Mouse (Mus musculus) thymus, adult 18-20 months (tissue): ENCODE results near the gene Ccdc185.

Experiments
- DNase-seq, 2 experiments: peaks; one replicate each; pipeline ENCODE4 v3.0.0; 2022; ENCODE audit warnings: mixed read lengths in 2 of 2

Gene Ccdc185

GRCm38 (mm10) chr1:182749080-182749479, at the start of gene Ccdc185:
TSS of gene Ccdc185 (minus strand) at chr1:182749180.
- no peak for DNase-seq

GRCm38 (mm10) chr1:182797048-182797447, 48.1 kb upstream of the Ccdc185 start:
- DNase-seq: no peak

DNA sequence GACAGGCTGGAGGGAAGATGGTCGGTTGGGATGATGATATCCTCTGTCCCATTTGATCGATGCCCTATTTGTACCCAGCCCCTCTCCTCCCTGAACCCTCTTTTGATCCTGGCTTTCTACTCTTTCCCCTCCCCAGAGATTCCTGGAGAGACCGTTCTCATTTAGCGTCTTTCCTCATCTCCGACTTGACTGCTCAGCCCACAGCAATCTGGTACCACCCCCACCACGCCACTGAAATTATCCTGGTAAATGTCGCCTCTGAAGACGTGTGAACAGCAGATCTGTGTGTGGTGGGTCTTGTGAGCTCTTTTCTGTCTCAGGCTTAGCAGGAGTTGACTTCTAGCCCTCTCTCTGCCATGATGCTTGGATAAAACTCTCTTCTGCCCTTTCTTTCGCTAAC, 45.6 kb upstream of the Ccdc185 start:
- no peak for DNase-seq

- DNase-seq: no peak
Measured at GRCm38 (mm10) chr1:182794221-182794620, 45.2 kb upstream of the Ccdc185 start.

DNA sequence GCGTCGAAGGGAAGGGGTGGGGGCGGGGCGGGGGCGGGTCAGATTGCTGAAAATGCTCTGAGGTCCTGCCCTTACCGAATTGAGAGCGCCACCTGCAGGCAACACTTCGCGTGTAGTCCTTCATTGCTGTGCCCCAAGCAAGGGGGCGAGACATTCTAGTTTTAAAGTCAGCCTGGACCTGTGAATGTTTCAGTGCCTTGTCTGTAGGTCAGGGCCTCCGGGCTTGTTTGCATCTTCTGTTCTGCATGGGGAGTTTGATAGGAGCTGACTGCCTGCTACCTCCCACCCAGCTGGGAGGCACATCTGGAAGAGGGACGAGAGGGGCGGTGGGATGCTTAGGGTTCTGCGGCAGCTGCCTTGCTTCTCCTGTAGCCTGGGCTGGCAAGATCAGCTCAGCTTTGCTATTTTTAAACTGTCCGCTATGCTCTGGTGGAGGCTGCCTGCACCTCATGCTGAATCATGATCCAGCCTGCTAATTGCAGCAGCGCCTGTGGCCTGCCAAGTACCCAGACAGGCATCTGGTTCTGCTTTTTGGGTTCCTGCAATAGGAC, 43.6 kb upstream of the Ccdc185 start:
- peak; percentile 13 to 14 for DNase-seq

DNA sequence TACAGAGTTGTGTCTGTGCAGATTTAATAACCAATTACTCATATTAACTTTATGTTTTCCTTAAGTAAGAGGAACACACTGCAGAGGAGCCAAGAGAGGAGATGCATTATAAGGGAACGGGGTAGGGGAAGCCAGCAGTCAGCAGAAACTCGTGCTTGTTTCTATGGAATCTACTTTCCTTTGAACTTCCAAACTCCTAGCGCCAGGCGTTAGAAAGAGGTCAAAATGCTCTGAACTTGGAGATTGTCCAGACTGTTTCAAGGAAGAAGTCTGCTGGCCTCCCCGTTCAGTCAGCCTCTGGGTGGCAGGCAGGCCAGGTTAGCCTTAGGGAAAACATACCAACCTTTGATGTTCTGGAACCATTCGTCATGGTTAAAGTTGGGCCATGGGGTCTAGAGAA, 39.9 kb upstream of the Ccdc185 start:
- no peak for DNase-seq

DNA sequence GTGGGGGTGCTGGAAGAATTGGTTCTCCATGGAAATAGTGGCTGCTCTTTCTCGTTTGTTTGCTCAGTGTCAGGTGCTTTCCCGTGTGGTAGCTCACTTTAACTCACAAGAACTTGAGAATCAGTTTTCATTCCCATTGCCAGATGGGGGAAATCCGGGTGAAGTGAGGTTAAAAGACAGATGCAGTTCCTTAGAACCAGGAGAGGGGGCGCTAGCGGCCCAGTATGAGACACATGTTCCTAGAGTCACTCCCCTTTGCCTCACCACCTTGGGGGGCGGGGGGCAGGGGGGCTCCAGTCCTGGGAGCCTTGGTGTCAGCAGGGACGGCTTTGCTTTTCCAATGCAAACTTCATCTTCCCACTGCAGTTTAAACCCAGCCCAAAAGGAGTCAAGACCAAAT, 38.0 kb upstream of the Ccdc185 start:
- no peak for DNase-seq

DNA sequence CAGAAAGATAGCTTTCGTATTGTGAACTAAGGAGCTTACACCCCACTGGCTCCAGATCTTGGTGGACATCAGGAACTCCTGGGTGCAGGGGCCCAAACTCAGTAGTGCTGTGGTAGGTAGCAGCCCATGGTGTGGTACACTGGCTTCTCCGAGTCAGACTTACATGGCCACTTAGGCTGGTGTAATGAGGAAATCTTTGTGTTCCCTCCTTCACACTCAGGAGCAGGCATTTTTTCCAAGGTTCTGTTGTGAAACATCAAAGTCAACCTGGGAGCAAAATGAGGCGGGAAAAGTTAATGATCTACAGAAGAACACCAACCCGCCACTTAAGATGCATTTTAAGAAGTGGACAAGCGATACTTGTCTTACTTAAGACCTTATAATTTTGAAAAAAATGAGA, 36.5 kb upstream of the Ccdc185 start:
- DNase-seq: no peak

DNA sequence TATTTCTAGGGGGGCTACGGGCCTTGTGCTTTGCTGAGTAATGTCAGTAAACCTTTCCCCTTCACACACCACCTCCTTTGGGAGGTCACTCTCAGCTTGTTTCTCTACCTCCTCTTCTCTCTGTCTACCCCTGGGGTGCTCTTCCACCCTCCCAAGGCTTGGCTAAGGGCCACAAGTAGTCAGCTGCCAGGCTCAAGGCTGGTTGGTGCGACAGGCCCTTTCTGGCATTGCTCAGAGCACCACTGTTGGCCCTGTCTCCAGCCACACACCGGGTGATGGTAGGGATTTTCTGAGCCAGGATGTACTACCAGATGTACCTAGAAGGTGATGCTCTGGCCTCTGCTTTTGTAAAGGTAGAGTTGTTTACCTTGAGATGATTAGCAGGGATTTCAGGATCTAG, 35.8 kb upstream of the Ccdc185 start:
- no peak for DNase-seq

DNA sequence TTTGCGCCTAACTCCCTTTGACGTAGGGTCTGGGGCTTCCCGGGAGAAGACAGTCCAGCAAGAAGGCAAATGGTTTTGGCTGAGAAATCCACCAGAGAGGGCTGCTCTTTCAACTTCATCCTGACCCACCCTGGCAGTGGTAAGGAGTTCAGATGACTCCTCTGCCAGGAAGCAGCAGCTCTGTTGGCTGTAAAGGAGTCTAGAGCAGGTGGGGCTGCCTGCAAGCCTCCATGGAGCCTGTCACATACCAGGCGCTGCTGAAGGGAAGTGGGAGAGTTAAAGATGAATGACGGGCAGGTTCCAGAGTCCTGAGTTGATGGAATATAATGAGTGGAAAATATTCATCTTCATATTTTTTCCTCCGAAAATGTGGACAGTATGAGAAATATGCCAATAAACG, 34.8 kb upstream of the Ccdc185 start:
- DNase-seq: no peak

GRCm38 (mm10) chr1:182779024-182779520, 30.1 kb upstream of the Ccdc185 start:
- no peak for DNase-seq

- DNase-seq: no peak
Measured at GRCm38 (mm10) chr1:182778225-182778624, 29.2 kb upstream of the Ccdc185 start.

GRCm38 (mm10) chr1:182776749-182777410, 27.9 kb upstream of the Ccdc185 start:
- no peak for DNase-seq

DNA sequence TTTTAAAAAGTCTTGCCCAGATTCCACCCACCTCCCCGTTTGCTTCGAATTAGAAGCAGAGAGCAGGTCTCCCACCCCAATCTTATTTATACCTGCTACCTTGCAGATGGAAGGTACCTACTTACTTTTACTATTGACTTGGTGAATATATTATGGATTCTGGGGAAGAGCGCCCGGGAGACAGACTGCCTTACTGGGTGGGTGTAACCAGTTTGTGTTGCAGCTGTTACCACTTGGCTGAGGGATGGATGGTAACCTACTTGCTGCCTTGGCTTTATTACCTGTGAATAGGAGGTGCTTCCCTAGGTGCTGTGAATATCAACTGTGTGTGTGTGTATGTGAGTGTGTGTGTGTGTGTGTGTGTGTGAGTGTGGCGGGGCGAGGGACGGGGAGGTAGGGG, 26.6 kb upstream of the Ccdc185 start:
- no peak for DNase-seq

- DNase-seq: peak; percentile 9 to 13
Measured at GRCm38 (mm10) chr1:182764541-182765281, 15.7 kb upstream of the Ccdc185 start.

DNA sequence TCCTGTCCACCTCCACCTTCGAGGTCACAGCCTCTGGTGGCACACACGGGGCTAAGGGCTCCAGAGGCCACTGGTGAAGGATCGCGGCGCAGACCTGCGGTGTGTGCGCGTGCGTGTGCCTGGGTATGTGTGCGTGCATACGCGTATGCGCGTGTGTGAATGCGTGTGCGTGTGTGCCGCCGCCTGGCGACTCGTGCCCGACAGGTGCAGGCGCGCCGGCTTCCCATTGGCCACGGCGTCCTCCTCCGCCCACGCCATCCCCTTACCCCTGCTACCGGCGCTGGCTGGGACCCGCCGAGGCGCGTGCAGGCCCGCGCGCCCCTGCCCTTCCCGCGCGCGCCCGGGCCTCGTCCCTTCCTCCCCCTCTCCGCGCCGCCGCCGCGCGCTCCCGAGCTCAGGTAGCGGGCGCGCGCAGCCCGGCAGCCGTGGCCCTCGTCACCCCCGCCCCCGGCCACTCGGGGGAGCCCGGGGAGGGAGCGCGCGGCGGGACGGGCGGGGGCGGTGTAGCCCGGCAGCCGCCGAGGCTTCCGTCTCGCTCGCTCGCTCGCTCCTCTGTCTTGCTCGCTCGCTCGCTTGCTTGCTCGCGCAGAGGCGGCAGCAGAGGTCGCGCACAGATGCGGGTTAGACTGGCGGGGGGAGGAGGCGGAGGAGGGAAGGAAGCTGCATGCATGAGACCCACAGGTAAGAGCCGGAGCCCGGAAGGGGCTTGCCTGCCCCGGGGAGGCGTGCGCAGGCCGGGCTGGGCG, 14.9 kb upstream of the Ccdc185 start, which contains the start of gene Susd4:
Gene Susd4, plus strand, starts transcription at position 145 of the 746 bp plus-strand sequence.
- peak; percentile 76 to 86 for DNase-seq

DNA sequence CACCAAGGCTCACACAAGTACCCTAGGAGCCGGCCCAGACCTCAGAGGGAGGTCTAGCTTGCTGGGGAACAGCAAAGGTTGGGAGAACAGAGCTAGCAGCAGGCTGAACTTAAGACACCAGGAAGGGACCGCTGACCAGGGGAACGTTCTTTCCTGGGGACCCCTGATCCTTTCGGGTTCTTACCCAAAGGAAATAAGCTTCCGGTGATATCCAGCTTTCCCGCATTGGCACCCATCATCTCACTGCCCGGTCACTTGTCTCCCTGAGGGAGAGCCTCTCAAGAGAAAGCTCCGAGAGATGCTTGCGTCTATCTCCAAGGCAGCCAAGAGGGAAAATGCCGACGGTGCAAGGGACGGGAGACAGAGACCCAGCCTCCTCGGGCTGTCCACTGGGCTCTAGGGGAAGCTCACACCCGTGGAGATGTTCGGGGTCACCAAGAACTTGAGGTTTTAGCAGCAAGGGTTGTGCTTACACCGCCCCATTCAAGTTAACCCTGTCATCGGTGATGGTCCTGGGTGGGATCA, 14.3 kb upstream of the Ccdc185 start:
- DNase-seq: peak in 1 of 2 experiments; percentile 5

GRCm38 (mm10) chr1:182758783-182759182, 9.8 kb upstream of the Ccdc185 start:
- no peak for DNase-seq

GRCm38 (mm10) chr1:182754865-182755264, 5.9 kb upstream of the Ccdc185 start:
- no peak for DNase-seq

DNA sequence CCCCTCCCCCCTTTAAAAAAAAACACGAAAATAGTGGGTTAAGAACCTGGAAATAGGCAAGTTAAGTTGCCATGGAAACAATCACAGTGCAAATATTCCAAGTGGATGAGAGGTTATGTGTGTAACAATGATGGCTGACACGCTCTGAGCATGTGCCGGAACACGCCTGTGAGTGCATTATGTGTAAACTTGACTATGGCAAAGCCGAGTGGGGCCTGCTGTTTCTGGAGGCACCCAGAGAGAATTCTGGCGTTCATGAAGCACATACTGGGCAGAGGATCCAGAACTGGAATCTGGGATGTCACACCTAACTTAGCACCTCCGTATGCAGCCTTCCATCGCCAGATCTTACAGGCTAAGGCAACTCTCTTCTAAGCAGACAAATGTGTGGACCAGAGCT, 4.7 kb upstream of the Ccdc185 start:
- DNase-seq: no peak

DNA sequence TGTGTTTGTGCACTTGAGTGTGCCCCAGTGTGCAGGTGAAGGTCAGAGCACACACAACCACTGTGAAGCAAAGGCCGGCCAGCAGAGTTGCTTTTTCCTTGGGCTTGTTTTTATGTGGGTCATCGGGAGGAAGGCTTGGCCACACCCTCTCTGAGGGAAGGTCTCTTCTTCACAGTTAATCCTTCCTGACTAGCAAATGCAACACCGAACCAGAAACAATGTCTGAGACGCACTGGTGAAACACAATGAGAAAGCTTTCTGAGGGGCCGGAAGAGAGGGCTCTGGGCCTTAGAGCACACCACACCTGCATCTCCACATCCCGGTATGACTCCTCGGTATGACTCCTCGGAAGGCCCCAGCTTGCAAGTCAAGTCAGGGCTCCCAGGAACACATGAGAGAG, 2.3 kb upstream of the Ccdc185 start:
- DNase-seq: no peak

- DNase-seq: no peak
Measured at GRCm38 (mm10) chr1:182747834-182748233, 1.1 kb downstream of the Ccdc185 start.

DNA sequence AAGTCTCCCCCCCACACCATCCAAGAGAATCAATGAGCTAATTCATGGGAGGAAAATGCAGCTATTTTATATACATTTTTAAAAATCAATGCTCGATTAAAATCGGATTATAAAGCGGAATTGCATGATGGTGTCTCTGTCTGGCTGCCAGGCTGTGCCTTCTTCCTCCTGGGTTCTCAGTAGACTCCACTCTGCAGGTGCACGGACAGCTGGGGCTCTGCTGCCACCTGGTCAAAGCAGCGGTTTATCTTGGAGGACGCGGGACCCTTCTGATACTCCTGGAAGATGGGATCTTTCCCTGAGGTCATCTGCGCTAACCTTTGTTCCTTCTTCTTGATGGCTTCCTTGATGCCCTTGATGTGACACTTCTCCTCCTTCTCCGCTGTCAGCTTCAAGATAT, 1.9 kb downstream of the Ccdc185 start:
- DNase-seq: no peak
